Mouse (Mus musculus) midbrain, embryonic 12.5 days (tissue): ENCODE results near the gene Gpr157. TPM values are rescaled to one million over a fixed set of nuclear protein-coding genes. Genes with fewer than 3 reads are reported as not detected.

ENCODE experiments used
- ATAC-seq: fragments of 200-750 bp; cut with Nextera tagmentation; 2 replicates; pipeline ENCODE4 v1.8.0; 2017; ENCODE audit warnings: low read depth, moderate TSS enrichment, moderate library complexity; ENCODE audit not compliant: low FRiP score
- H3K27ac ChIP-seq: fragments of 300-500 bp; sonication (generic); replicated peaks from 2 replicates; pipeline ENCODE4 v1.5.1; 2016; ENCODE audit warnings: mild to moderate bottlenecking
- H3K27me3 ChIP-seq: fragments of 300-500 bp; sonication (generic); 2 replicates; pipeline ENCODE4 v1.6.1; 2016; ENCODE audit warnings: mild to moderate bottlenecking
- H3K36me3 ChIP-seq: fragments of 300-500 bp; sonication (generic); 2 replicates; pipeline ENCODE4 v1.6.1; 2016
- H3K4me1 ChIP-seq: fragments of 300-500 bp; sonication (generic); 2 replicates; pipeline ENCODE4 v1.6.1; 2016
- H3K4me2 ChIP-seq: fragments of 300-500 bp; sonication (generic); replicated peaks from 2 replicates; pipeline ENCODE4 v1.6.1; 2016; ENCODE audit warnings: mild to moderate bottlenecking, moderate library complexity
- H3K4me3 ChIP-seq: fragments of 300-500 bp; sonication (generic); 2 replicates; pipeline ENCODE4 v1.5.1; 2016; ENCODE audit warnings: mild to moderate bottlenecking
- H3K9ac ChIP-seq: fragments of 300-500 bp; sonication (generic); replicated peaks from 2 replicates; pipeline ENCODE4 v1.6.1; 2016; ENCODE audit warnings: mild to moderate bottlenecking, moderate library complexity
- H3K9me3 ChIP-seq: fragments of 300-500 bp; sonication (generic); 2 replicates; pipeline ENCODE4 v1.6.1; 2016; ENCODE audit warnings: mild to moderate bottlenecking
- WGBS: fragments of 180-500 bp; shearing (Covaris S2); methylation state at CpG from one replicate; pipeline ENCODE4 v1.1.7; 2016; 5-methylcytosine and 5-hydroxymethylcytosine counted together
- polyA plus RNA-seq: library from polyadenylated mRNA; unstranded; fragments of >200 nt; fragmentation: Nextera tagmentation; extraction: Ambion mirVana; gene quantifications from 2 replicates; pipeline ENCODE4 v1.2.1, GENCODE M21; 2016

Gpr157 gene
- polyA plus RNA-seq, 1 experiment from 2014 or later: 0.43 TPM

DNA sequence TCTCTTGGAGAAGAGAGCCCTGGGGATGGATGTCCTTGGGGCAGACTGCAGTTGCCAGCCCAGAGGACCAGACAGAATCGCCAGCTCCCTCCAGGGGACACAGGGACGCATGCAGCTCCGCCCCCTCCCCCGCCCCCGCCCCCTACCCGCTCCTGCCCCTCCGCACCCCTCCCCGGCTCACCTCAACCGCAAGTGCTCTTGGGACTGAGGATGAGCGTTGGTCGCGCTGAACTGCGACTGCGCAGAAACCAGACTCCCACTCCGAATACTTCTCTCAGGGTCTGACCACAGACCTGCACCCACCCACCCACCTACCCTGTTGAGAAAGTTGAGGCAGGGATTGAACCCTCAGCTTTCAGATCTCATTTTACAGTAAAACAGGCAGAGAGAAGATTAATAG, 31.9 kb downstream of the Gpr157 start, which contains the start of gene Slc2a5:
Gene Slc2a5, plus strand, starts transcription at position 229 of the 400 bp plus-strand sequence.
- Histone ChIP-seq H3K36me3 (no peaks in the 10 kb centered on the region), H3K9ac (no peak within 1 kb of the TSS), H3K27ac (no peak within 1 kb of the TSS), H3K4me3 (peak within 1 kb of the TSS; percentile 18; the same call in 1 of the 2 replicates), H3K27me3 (no peaks in the 10 kb centered on the region; the same call in 1 of the 2 replicates), H3K4me1 (peaks cover 5% of the 10 kb centered on the region), H3K4me2 (peak within 1 kb of the TSS; percentile 44), H3K9me3 (no peaks in the 10 kb centered on the region)
- no peak for ATAC-seq
- 2% methylated on average over 15 of the region's 15 CpGs for WGBS

- Histone ChIP-seq H3K27me3 (no peaks in the 10 kb centered on the region; the same call in 1 of the 2 replicates), H3K4me1 (peaks cover 5% of the 10 kb centered on the region), H3K27ac (no peak overlapping the region), H3K4me3 (no peak overlapping the region), H3K9me3 (no peaks in the 10 kb centered on the region), H3K4me2 (peak overlapping the region; percentile 44), H3K9ac (no peak overlapping the region), H3K36me3 (no peaks in the 10 kb centered on the region)
- 69% methylated on average over 14 of the region's 14 CpGs for WGBS
- no peak for ATAC-seq
Observed at GRCm38 (mm10) chr4:150119640-150120039, 32.5 kb downstream of the Gpr157 start.

GRCm38 (mm10) chr4:150120173-150120833, 33.1 kb downstream of the Gpr157 start:
- Histone ChIP-seq H3K9me3 (no peaks in the 10 kb centered on the region), H3K36me3 (no peaks in the 10 kb centered on the region), H3K4me2 (no peak overlapping the region), H3K4me1 (peaks cover 5% of the 10 kb centered on the region), H3K9ac (no peak overlapping the region), H3K27ac (no peak overlapping the region), H3K27me3 (no peaks in the 10 kb centered on the region), H3K4me3 (no peak overlapping the region)
- no peak for ATAC-seq
- 67% methylated on average over 14 of the region's 15 CpGs for WGBS

DNA sequence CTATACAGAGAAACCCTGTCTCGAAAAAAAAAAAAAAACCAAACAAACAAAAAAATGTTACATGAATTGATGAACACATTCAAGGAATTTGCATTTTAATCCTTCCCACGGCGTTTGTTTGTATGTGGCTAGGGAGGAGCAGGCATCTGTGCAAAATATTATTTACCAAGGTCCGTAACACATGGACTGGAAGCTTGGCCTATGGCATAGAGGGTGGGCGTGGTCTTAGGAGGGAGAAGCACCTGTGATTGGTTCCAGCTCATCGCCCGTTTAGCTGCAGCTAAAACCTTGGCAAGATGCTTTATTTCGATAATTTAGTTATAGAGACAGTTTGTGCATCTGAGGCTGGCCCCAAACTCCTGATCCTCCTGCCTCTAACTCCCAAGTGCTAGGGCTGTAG, 34.3 kb downstream of the Gpr157 start:
- H3K4me2 ChIP-seq: no peak overlapping the region
- H3K27ac ChIP-seq: no peak overlapping the region
- no peak overlapping the region for H3K9ac ChIP-seq
- peaks cover 5% of the 10 kb centered on the region for H3K4me1 ChIP-seq
- WGBS: 66% methylated on average over 8 of the region's 8 CpGs
- no peaks in the 10 kb centered on the region for H3K27me3 ChIP-seq
- H3K9me3 ChIP-seq: no peaks in the 10 kb centered on the region
- no peak for ATAC-seq
- no peaks in the 10 kb centered on the region for H3K36me3 ChIP-seq
- no peak overlapping the region for H3K4me3 ChIP-seq

DNA sequence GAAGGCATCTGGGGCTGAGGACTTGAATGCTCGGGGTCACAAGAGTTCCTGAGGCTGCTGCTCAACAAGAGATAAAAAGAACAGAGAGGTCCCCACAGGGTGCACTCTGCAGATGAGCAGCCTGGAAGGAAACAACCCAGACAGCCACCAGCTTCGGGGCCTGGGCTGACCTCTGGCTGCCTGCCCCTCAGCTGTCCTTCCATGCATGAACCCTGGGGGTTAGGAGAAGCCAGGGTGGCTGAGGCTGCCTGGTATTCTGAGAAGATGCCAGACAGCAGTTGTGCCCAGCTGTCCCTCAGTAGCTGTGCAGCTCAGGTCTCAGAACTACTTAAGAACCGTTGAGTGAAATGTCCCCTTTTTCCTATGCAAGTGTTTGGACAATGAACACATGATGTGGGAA, 35.3 kb downstream of the Gpr157 start:
- H3K9ac ChIP-seq: no peak overlapping the region
- H3K27ac ChIP-seq: no peak overlapping the region
- no peaks in the 10 kb centered on the region for H3K27me3 ChIP-seq
- ATAC-seq: no peak
- H3K9me3 ChIP-seq: no peaks in the 10 kb centered on the region
- no peaks in the 10 kb centered on the region for H3K36me3 ChIP-seq
- no peak overlapping the region for H3K4me3 ChIP-seq
- no peak overlapping the region for H3K4me2 ChIP-seq
- peaks cover 5% of the 10 kb centered on the region for H3K4me1 ChIP-seq
- WGBS: 74% methylated on average over 3 of the region's 3 CpGs

DNA sequence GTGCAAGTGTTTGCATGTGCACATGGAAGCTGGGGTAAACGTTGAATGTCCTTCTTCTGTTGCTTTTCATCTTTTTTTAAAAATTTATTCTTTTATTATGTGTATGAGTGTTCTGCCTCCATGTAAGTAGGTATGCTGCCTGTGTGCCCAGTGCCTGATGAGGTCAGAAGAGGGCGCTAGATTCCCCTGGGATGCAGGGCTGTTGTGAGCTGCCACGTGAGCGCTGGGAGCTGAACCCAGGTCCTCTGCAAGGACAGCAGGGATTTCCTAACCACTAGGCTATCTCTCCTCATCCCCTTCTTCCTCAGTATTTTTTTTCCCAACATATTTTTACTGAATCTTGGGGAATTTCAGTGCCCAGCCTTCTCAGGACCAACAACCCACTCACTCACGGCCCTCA, 39.2 kb downstream of the Gpr157 start:
- Histone ChIP-seq H3K4me1 (peaks cover 6% of the 10 kb centered on the region; the same call in 1 of the 2 replicates), H3K36me3 (no peaks in the 10 kb centered on the region), H3K27ac (no peak overlapping the region), H3K27me3 (no peaks in the 10 kb centered on the region), H3K9ac (no peak overlapping the region), H3K9me3 (no peaks in the 10 kb centered on the region), H3K4me3 (no peak overlapping the region), H3K4me2 (no peak overlapping the region)
- WGBS: 84% methylated on average over 5 of the region's 5 CpGs
- ATAC-seq: no peak

DNA sequence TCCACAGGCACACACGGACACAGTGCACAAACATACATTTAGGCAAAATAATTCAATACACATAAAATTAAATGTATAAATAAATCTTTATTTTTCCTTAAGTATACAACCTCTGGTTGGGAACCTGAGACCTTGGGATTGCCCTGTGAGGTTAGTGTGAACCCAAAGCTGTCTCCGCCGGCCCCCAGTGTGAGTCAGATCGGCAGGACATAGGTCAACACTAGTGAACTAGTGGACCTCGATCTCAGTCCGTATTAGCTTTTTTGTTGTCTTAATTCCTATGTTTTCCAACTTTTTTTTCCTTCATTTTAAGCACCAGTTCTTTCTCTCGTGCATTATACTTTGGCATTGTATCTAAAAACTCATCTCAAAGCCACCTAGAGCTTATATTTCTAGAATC, 40.7 kb downstream of the Gpr157 start:
- Histone ChIP-seq H3K27me3 (peaks cover 9% of the 10 kb centered on the region; the same call in 1 of the 2 replicates), H3K4me3 (no peak overlapping the region), H3K4me1 (peaks cover 9% of the 10 kb centered on the region), H3K4me2 (no peak overlapping the region), H3K27ac (no peak overlapping the region), H3K9me3 (no peaks in the 10 kb centered on the region), H3K36me3 (no peaks in the 10 kb centered on the region), H3K9ac (no peak overlapping the region)
- WGBS: 93% methylated on average over 7 of the region's 7 CpGs
- ATAC-seq: no peak

DNA sequence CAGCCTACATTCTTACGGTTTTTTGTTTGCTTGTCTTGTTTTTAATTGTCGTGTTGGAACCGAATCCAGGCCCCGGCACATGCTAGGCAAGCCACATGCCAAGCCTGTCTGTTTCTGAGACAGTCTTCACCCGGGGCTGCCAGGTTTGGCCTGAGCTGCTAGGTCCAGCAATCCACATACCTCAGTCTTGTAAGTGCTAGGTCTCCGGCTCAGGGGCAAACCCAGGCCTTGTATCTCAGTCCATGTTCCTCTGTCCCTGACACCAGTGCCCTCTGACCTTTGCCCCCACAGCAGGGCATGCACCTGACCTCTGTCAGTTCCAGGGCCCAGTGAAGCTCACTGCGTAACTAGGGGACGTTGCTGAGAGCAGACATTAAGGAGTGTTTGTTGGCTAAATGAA, 41.4 kb downstream of the Gpr157 start:
- WGBS: 62% methylated on average over 8 of the region's 8 CpGs
- no peak overlapping the region for H3K4me3 ChIP-seq

GRCm38 (mm10) chr4:150130661-150131060, 43.5 kb downstream of the Gpr157 start:
- no peak overlapping the region for H3K9ac ChIP-seq
- 59% methylated on average over 2 of the region's 2 CpGs for WGBS
- H3K4me3 ChIP-seq: no peak overlapping the region
- H3K27me3 ChIP-seq: peaks cover 28% of the 10 kb centered on the region; the same call in 1 of the 2 replicates
- no peak for ATAC-seq
- H3K9me3 ChIP-seq: no peaks in the 10 kb centered on the region
- H3K27ac ChIP-seq: no peak overlapping the region
- H3K36me3 ChIP-seq: no peaks in the 10 kb centered on the region
- H3K4me1 ChIP-seq: peaks cover 12% of the 10 kb centered on the region
- H3K4me2 ChIP-seq: no peak overlapping the region

More for the DNA sequence above, 41.4 kb downstream of the Gpr157 start:
- H3K27ac ChIP-seq: no peak overlapping the region
- peaks cover 16% of the 10 kb centered on the region; the same call in 1 of the 2 replicates for H3K27me3 ChIP-seq
- H3K9me3 ChIP-seq: no peaks in the 10 kb centered on the region
- no peaks in the 10 kb centered on the region for H3K36me3 ChIP-seq
- H3K4me1 ChIP-seq: peaks cover 12% of the 10 kb centered on the region
- no peak overlapping the region for H3K4me2 ChIP-seq
- H3K9ac ChIP-seq: no peak overlapping the region
- no peak for ATAC-seq

DNA sequence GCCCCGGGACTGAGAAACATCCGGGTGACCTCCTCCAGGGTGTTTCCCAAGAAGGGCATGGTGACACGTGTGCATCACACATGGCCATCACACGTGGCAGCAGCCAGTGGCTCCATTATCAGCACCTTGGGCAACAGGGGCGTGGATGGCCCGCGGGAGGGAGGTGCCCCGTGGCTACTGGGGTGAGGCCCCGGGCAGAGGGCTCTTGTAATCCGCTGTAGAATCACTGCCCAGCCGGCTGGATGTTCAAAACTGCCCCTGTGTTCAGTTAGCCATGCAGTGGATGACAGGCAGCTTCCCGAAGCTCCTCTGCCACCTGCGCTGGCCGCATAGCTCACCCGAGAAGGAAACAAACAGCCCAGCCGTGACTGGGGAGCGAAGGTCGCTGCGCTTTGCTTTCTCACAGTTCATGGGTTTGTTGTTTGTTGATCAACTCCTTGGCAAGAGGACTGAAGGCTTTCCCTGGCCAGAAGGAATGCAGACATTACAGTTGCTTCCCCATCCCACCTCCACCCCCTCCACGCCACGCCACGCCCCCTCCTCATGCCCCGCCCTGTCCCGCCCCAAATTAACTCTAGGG, 45.6 kb downstream of the Gpr157 start:
- Histone ChIP-seq H3K4me2 (peak overlapping the region; percentile 36), H3K9me3 (no peaks in the 10 kb centered on the region), H3K36me3 (no peaks in the 10 kb centered on the region), H3K27me3 (peaks cover 37% of the 10 kb centered on the region; the same call in 1 of the 2 replicates), H3K27ac (no peak overlapping the region), H3K9ac (no peak overlapping the region), H3K4me3 (peak overlapping the region; percentile 9; the same call in 1 of the 2 replicates), H3K4me1 (peaks cover 16% of the 10 kb centered on the region)
- no peak for ATAC-seq
- WGBS: 28% methylated on average over 24 of the region's 24 CpGs

DNA sequence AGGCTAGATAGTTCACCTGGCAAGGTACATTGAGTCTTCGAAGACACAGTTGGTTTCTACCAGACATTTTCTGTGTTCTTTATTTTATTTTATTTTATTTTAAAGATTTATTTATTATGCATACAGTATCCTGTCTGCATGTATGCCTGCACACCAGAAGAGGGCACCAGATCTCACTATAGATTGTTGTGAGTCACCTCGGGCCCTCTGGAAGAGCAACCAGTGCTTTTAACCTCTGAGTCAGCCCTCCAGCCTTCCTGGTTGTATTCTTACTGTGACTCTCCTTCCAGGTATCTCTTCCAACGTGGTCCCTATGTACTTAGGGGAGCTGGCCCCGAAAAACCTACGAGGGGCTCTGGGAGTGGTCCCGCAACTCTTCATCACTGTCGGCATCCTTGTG, 48.1 kb downstream of the Gpr157 start:
- Histone ChIP-seq H3K4me3 (no peak overlapping the region), H3K4me1 (peaks cover 19% of the 10 kb centered on the region), H3K27me3 (peaks cover 37% of the 10 kb centered on the region; the same call in 1 of the 2 replicates), H3K4me2 (no peak overlapping the region), H3K9ac (no peak overlapping the region), H3K36me3 (no peaks in the 10 kb centered on the region), H3K9me3 (no peaks in the 10 kb centered on the region), H3K27ac (no peak overlapping the region)
- 90% methylated on average over 7 of the region's 7 CpGs for WGBS
- no peak for ATAC-seq

DNA sequence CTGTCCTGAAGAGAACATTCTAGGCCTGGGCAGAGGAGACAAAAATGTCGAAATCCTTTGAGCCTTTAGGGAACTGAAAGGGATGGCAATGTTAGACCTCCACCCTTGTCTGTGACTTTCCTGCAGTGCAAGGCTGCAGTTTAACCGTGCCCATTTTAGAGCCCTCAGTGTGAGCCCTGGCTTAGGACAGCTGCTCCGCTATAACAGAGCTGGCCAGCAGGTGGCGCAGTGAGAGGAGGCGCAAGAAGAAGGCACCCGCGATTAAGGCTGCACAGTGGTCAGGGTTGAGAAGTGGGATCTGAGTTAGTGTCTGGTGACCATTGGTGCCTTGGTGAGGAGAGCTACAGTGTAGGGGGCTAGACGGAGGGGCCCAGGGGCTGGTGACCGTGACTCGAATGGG, 49.5 kb downstream of the Gpr157 start:
- Histone ChIP-seq H3K4me2 (no peak overlapping the region), H3K4me1 (peaks cover 19% of the 10 kb centered on the region), H3K36me3 (no peaks in the 10 kb centered on the region), H3K9me3 (no peaks in the 10 kb centered on the region), H3K27me3 (peaks cover 36% of the 10 kb centered on the region; the same call in 1 of the 2 replicates), H3K9ac (no peak overlapping the region), H3K27ac (no peak overlapping the region), H3K4me3 (no peak overlapping the region)
- peak; percentile 47 for ATAC-seq
- WGBS: 7% methylated on average over 10 of the region's 10 CpGs
